Mouse (Mus musculus) Muller cell, postnatal 12 days (primary cell): Measurements from ENCODE around the gene Ccnt1.
"Not testable (repeated sequence)": the region's sequence is repeated elsewhere in the genome, so short reads cannot be mapped to it uniquely, and the experiment has no call there.

Source experiments
- DNase-seq: peaks from one replicate; pipeline ENCODE4 v3.0.0-alpha.2; 2015; ENCODE audit errors: inconsistent ontology term

Ccnt1 gene

DNA sequence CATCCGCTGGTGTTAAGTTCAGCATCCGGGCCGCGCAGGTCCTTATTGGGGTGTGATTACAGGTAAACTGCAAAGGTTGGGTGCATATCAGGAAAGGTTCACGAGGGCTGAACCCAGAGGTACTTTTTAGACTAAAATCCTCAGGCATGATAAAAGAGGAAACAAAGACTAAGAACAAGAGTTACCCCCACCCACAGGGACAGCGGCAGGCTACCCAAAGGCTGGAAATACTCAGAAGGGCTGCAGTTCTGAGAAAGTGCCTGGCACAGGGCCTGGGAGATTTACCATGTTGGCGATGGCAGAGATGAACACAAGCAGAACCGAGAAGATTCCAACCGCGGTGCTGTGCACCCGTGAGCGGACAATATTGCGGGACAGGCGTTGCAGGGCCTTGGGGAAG is 25.9 kb upstream of the Ccnt1 start:
- DNase-seq, result no peak

DNA sequence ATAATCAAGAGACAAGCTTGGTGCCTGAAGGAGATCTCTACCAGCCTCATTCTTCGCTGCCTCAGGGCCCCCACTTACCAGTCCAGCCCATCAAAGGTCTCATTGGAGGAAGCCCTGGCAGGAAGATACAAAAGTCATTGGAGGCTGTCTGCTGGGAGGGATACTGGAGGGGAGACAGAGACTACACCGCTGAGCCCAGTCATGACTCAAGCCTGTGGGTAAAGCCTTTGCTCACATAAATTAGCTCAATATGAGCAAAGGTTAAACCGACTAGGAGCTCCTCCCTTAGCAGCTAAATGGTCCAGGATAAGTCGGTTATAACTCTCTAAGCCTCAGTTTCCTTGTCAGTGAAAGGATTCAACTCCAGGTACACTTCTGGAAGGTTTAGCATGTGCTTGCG is 24.3 kb upstream of the Ccnt1 start:
- no peak for DNase-seq

DNA sequence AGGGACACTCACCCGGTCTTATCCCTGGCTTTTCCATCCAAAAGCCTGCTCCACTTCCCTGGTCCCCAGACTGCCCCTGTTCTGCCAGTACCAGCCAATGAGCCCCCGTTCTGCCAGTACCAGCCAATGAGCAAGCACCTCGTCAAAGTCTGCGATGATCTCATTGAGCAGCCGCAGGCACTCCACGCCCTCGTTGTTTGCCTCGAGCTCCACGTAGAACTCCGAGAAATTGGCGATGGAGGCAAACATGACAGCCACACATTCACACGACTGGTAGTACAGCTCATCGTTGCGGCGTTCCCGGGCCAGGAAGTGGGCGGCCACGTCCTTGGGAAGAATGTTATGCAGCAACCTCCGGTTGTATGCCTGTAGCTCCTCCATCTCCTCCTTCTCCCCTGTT is 23.5 kb upstream of the Ccnt1 start:
- DNase-seq, result no peak

DNA sequence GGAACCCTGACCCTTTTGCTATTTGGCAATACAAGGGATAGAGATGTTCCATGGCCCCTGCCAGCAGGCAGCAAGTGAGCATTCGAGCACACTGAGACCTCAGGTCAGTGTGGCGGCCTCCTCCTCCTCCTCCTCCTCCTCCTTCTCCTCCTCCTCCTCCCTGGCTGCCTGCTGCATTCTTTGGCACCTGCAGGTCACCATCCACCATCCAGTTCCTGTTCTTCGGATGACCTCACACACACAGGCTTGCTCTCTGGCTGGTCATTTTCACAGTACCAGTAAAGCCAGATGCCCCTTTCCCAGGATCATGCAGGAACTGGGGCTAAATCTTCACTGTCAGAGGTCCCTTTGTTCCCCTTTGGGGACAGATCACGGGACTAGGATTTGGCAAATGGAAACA is 20.7 kb upstream of the Ccnt1 start:
- DNase-seq, result peak; percentile 25

DNA sequence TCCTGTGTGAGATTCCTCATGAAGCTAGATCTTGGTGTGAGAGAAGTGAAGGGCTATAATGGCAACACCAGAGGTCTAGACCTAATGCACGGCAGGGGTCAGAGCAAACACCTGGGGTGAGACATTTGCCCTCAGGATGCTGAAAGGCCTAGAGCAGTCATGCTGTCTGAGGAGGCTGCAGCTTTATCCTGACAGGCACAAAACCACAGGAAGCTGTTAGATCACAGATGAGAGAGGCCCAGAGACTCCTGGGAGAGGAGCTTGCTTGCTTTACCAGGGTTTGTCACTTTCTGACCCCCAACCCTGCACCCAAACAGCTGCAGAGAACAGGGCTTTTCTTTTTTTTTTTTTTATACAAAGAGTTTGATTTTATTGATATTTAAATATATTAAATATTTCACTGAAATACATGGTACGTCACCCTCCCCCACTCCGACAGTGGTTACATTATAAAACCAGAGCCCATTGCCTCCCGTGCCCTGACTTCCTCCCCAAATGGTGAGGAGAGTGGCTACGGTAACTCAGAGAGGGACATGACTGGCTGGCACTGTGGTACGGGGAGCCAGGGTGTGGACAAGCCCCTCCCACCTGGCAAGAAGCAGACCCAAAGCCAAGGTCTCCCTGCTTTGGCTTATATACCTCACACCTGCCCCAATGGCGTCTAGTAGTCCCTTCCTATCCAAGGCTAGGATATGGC is 19.1 kb upstream of the Ccnt1 start:
- DNase-seq, result no peak

DNA sequence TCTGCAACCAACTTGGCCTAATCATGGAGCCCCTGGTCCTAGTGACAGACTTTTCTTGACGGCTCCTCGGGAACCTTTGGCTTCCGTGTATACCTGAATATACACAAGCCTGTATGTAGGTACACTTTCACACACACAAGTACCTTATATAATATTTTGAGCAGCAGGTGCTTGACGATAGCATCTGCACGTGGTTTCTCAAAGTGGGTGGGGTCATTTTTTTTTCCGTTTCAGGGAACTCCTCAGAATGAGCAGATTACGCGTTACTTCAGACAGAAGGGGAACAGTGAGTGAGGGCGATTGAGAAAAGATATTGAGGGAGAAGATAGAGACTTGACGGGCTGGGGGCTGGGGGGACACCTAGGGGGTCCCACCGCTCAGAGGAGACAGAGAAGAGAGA is 17.0 kb upstream of the Ccnt1 start:
- DNase-seq, result no peak

DNA sequence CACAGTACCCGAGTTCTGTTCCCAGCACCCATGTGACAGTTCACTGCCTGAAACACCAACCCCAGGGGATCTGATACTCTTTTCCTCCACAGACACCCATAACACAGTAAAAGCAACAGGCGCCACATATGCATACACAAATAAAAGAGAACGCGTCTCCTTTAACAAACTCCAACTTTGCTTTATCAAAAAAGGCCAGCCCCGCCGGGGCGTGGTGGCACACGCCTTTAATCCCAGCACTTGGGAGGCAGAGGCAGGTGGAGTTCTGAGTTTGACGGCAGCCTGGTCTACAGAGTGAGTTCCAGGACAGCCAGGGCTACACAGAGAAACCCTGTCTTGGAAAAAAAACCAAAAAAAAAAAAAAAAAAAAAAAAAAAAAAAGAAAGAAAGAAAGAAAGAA is 15.4 kb upstream of the Ccnt1 start:
- DNase-seq, result not testable (repeated sequence)

DNA sequence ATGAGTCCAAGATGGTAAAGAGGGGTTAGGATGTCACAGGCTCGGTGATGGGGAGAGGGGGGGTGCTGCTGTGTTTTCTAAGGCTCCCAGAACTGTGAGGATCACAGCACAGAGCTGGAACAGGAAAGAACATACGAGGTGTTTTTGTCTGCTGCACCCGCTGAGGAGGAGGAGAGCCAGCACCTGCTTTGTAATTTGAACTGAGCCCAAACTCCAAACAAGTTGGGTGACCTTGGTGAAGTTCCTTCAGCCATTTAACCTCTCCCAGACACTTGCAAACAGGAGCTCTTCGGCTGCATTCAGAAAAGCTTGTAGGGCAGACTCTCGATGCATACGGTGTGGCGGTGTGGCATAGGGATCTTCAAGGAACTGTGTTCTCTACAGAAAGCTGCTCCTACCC is 14.7 kb upstream of the Ccnt1 start:
- no peak for DNase-seq

DNA sequence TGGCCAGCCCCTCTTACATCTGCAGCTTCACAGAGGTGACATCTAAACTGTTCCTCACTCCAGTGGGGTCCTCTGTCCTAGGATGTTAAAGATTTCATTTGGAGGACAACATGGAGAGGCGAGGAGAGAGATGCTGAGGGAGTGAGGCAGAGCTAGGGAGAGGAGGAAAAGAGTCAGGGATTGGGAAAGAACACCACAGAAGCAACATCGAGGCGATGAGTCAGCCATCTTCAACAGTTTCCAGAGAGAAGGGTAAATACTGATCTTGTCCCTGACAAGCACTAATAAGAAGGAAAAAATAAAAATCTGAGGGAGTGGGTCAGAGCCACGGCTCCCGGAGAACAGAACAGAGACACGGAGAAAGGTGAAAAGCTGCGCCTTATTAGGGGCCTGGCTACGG is 12.3 kb upstream of the Ccnt1 start:
- DNase-seq, result no peak

DNA sequence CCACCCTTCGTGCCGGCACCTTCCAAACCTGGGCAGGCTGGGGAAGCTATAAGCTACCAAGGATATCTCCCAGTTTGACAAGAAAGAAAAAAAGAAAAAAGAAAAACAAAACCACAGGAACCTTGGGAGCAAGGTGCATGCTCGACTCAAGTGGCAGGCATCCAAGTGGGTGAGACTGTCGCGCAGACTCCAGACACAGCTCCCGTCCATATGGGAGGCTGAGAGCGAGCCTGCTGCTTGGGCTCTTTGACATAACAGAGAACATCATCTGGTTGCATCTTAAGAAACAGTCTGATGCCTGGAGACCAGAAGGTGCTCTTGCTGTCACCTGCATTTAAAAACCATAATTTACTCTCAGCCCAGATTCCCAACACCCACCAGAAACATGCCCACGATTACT is 11.7 kb upstream of the Ccnt1 start:
- no peak for DNase-seq

DNA sequence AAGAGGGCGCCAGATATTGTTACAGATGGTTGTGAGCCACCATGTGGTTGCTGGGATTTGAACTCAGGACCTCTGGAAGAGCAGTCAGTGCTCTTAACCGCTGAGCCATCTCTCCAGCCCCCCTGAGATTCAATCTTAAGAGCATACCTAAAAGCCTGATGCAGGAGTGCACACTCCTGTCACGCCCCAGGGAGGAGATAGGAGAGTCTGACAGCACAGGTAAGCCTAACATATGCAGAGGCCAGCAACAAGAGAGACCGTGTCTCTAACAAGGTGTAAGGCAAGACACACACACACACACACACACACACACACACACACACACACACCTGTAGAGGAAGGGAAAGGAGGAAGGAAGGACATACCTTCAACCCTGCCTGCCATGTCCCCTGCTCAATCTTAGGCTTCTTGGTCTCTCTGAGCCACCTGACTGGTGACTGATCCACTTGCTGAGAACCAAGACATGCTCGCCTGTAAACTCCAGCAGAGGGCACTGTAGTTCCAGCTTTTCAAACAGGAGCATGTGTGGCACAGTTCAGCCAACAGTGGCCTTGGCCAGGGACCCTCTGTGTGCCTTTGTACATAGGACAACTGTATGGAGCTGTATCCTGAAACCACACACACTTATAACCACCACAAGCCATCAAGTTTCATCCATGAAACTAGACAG is 9.2 kb upstream of the Ccnt1 start:
- peak; percentile 68 for DNase-seq

DNA sequence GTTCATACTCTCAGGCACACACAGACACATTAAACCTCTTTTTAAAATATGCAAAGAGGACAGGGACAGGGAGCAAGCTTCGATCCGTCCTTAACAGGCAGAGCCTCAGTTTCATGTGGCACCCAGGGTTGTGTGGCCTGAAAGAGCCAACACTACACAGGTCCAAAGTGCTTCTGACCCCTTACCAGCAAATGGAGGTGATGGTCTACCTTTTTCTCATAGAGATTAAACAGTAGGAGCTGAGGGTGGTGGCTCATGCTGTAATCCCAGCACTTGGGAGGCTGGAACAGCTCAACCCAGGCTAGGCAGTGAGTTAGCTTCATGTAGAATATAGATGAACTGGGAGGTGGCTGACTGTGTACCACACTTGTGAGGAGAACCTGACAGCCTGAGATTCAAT is 8.6 kb upstream of the Ccnt1 start:
- no peak for DNase-seq

DNA sequence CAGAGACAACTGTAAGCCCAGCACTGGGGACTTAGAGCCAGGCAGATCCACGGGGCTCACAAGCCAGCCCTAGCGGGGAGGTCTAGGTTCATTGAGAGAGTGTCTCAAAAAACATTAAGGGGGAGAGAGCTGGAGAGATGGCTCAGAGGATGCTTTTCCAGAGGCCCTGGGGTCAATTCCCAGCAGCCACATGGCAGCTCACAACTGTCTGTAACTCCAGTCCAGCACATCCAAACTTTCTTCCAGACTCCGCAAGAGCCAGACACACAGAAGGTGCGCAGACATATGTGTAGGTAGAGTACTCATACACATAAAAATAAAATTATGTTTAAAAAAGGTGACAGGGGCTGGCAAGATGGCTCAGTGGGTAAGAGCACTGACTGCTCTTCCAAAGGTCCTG is 2.6 kb upstream of the Ccnt1 start:
- no peak for DNase-seq

DNA sequence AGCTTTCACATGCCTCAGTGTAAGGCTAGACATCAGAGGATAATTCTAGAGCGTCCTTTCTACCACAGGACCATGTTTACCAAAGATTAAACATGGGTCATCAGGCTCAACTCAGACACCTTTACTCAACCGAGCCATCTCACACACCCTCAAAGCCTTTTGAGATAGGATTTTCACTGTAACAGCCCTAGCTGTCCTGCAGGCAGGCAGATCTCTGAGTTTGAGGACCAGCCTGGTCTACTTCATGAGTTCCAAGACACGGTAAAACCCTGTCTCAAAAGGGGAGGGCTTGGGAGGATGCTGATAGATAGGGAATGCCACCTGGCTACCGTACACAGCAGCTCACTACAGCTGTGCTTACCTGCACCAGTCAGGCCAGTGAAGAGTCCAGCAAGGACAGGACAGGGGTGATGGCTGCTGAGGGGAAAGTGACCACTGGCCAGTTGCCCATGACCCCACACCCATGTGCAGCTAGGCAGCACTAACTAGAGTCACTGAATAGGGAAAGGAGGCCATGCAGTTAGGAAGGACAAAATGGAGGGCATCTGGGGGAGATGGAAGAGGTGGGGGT is 843 bp downstream of the Ccnt1 start:
- no peak for DNase-seq

DNA sequence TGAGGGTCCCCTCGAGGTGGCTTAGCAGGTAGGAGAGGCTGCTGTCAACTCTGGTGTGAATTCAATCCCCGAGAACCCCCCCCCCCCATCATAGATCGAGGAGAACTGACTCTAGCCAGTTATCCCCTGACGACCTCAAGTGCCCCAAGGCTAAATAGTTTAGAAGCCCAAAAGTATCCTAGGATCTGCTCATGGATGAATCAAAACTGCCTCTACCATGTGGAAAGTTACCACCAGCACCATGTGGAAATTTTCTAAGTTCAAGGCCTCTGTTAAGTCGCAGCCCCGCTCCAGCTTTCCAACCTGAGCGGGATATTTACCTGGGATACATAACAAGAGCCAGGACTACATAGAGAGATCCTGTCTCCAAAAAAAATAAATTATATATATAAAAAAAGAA is 1.5 kb downstream of the Ccnt1 start:
- DNase-seq, result no peak

DNA sequence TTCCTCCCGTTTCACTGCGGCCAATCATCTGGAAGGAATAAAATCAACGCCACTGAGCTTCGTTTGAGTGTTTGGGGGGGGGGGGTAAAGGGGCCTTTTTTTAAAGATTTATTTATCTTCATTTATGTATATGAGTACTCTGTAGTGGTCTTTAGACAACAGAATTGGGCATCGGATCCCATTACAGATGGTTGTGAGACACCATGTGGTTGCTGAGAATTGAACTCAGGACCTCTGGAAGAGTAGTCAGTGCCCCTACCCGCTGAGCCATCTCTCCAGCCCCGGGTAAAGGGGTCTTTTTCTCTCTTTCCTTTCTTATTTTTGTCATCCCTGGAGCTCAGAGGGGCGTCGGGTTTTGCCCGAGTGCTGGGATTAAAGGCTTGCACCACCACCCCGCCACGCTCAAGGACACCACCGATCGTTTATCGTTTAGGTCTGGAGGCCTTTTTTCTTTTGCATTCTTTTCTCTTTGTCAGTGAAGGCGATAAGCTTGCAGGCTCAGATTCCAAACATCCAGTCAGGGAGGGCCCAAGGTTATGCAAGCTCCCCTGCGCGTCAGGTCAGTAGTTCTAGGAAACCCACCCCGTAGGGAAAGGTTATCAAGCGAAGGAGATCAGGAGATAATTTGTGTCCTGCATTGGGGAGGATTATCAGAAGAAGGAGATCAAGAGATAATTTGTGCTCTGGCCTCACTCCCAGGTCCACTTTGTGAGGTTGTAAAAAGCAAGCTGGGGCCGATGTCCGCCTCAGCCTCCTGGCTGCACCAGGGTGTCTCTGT is 2.3 kb downstream of the Ccnt1 start:
- peak; percentile 41 for DNase-seq

DNA sequence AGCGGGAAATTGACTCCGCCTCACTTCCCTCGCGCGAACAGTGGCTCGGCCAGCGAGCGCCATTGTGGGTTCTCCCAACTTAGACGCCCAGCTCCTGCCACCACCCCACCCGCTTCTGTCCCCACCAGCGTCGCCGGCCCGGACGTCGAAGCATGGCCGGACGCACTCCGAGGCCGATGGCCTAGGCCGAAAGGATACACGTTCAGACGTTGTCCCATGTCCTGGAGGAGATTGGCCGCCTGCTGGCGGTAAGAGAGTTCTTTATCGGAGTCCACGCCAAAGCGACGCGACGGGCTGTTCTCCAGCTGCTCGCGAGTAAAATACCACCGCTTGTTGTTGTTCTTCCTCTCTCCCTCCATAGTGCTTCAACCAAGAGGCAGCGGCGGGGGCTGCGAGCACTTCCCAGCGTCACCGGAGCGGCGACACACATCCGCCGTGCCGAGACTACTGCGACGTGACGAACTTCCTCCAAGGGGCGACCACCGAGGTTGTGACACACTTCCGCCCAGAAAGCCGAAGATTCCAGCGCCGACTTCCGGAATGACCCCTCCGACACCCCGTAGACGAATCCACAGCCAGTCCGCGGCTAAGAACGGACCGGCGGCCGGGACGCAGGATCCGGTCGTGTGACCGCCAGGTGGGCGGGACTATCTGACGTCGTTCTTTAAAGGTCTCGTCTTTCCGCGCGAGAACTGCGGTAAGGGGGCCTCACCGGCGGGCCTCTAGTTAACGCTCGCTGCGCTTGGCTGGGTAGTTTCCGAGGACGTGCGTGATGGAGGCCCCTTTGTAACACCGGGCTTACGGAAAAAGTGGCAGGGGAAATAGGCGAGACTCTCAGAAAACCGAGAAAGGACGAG is 3.2 kb downstream of the Ccnt1 start:
- DNase-seq, result peak; percentile 99

DNA sequence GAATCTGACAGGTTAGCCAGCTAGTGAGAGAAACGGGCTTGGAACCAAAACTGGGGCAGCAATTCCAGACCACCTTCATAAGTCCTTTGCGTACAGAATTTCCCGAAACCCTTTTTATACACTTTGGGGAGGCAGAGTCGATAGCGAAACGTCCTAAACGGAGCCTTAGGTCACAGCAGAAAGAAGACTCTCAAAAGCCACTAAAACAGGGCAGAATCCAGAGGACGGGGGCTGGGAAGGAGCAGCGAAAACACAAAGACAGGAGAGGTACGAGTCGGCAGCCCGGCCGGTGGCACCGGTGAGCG is 3.8 kb downstream of the Ccnt1 start:
- no peak for DNase-seq

DNA sequence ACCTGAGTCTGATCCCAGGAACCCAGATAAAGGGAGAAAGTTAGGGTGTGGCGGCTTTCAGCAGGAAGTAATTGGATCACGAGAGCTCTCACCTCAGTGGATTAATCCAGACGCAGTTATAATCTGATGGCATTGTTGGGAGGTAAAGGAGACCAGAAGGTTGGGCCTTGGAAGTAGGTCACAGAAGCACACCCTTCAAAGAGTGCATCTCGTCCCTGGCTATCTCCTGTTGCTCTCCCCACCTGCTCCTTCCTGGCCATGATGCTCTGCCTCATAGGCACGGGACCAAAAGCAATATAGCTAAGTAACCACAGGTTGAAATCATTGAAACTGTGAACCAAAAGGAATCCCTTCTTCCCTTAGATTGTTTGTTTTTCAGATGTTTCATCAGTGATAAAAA is 13.5 kb downstream of the Ccnt1 start:
- no peak for DNase-seq

DNA sequence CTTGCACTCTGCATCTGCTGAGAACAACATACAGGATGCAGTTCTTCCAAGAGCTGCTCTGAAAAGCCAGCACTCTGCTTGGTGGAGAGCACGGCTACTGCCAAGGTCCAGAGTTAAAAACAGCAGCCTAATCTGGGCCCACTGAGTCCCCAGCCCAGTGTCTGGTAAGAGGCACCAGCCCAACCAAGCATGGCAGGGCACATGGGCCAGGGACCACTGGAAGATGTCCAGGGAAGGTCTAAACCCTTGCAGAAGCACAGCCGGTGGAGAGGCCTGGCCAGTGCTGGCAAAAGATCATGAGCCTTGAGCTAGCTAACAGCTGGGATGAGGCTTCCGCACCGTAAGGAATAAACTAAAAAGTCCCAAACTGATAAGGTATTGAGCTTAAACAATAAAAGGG is 14.8 kb downstream of the Ccnt1 start:
- DNase-seq, result no peak

DNA sequence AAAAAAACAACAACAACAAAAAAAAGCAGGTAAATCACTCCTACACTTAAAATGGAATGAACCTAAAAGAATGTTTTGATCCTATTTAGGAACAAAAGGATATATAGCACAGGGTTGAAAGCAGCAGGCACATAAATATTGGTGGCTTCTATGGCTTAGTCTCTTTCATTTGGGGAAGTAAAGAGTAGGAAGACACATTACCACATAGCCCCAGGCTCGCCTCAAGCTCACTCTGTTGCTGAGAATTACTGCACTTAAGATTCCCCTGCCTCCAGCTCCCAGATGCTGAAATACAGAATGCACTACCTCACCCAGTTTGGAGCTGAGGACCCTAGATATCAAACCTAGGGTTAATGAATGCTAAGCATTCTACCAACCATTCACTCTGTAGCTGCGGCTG is 18.0 kb downstream of the Ccnt1 start:
- DNase-seq, result no peak

DNA sequence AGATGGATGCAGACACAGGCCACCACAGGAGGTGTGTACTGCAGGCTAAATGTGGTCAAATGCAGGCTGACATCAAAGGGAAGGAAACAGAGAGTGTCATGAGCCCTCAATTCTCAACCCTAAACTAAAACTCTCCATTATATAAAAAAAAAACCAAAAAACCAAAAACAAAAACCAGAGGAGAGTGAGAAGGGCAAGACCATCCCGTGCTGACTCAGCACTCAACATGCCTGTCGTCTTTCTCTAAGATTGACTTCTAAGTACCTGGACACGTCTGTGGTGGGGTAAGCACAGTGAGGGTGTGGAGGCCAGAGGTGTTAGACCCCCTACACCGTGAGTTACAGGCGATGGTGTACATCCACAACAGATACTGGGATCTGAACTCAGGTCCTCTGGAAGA is 23.9 kb downstream of the Ccnt1 start:
- no peak for DNase-seq
